Mouse (Mus musculus) brain, embryonic 18.5 days (tissue): Measurements from ENCODE around the gene Fry.
A peak's percentile ranks its signal among the peaks of the same experiment; 100 is the strongest.

Experiments
- DNase-seq: peaks from one replicate; pipeline ENCODE4 v3.0.0-alpha.2; 2012; ENCODE audit warnings: low read depth, low spot score

The Fry gene

DNA sequence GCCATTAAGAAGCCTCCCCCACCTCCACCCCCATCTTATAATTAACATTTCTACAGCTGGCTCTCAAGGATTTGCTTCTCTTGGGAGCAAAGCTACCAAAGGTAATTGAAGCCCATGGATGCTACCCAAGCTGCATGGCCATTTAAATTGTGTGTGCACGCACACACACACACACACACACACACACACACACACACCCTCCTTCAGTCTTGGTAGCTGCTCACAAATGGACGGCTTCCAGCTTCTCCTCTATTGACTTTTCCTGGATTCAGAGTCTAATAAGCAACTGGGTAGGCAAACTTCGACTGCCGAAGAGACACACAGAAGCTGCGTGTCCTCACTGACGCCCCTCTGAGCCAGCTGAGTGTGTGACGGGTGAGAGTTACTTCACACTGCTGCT is 11.7 kb downstream of the Fry start:
- no peak for DNase-seq

DNA sequence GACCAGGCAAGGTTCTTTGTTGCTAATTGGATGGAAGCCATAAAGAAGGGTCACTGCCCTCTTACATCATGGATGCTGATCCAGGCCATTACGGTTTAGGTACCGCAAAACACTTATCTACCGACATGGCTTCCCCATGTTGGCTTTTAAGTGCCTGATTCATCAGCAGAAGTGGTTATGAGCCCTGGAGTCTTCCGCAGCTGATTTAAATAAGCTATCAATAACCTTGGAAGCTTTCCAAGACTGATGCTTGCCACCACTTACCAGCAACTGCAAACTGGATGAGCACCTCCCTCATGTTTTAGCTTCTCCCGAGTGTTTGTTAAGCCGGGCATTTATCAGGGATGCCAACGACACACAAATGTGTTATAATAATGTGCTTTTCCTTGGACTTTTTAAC is 12.7 kb downstream of the Fry start:
- DNase-seq: no peak

DNA sequence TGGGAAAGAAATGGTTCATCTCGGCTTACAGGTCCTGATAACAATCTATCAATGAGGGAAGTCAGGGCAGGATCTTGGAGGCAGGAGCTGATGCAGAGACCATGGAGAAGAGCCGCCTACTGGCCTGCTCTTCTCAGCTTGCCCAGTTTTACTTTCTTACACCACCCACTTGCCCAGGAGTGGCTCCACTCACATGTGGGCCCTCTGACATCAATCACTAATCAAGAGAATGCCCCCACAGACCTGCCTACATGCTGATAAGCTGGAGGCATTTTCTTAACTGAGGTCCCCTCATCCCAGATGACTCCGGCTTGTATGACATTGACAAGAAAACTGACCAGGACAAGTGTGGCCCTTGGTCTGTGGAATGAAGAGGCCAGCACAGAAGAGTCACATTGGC is 16.2 kb downstream of the Fry start:
- DNase-seq: no peak

GRCm38 (mm10) chr5:150135529-150135928 is 17.1 kb downstream of the Fry start:
- DNase-seq: no peak

DNA sequence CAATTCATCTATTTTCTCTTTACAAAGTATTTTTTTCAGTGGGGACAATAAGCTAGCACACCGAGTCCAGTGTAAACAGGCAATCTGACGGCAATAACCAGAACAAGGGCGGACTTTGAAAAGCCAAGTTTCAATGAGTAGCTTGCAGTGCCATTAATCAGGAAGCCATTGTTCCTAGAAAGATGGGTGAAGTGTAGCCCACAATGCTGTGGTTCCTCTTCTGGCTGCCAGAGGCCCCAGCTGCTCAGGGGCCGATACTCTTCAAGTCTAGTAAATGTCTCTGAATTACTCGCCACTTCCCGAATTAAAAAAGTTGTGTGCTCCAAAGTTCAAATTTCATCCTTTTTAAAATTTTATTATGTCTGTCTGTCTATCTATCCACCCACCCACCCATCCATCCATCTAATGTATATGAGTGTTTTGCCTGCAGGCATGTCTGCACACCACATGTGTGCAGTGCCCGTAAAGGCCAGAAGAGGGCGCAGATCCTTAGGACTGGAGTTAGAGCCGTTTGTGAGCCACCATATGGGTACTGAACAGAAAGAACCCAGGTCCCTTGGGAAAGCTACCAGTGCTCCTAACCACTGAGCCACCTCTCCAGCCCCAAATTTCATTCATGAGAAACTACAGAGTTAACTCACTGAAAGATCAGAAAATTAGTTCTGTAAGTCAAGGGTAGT is 19.5 kb downstream of the Fry start:
- no peak for DNase-seq

DNA sequence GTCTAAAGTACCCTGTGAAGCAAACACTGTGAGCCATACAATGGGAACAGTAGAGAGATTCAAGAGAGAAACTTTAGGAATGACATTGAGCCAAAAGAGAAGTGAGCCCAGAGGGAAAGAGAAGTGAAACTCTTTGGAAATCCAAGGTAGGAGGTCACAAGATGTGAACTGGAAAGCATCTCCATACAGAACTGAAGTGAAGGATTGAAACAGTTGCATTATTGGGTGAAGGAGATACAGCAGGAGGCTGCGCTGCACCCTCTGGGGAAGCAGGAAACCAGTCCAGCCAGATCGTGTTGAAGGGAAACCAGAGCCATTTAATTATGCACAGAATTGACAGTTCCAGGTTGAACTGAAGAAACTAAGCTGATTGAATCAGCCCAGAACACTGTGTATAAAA is 22.1 kb downstream of the Fry start:
- no peak for DNase-seq

DNA sequence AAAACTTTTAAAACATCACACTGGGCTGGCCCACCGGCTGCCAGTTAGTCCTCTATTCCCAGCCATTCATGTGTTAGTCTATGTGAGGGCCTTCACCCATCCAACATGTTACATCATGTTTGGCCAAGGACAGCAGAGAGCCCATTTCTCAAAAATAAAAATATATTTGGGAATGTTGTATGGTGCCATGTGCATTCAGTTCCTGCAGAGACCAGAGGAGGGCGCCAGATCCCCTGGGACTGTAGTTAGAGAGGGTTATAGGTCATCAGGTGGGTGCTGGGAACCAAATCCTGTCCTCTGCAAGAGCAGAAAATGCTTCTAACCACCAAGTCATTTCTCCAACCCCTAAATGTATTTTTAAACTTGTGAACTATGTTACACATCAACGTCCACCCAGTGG is 27.5 kb downstream of the Fry start:
- no peak for DNase-seq

GRCm38 (mm10) chr5:150146612-150147011 is 28.2 kb downstream of the Fry start:
- DNase-seq: no peak

DNA sequence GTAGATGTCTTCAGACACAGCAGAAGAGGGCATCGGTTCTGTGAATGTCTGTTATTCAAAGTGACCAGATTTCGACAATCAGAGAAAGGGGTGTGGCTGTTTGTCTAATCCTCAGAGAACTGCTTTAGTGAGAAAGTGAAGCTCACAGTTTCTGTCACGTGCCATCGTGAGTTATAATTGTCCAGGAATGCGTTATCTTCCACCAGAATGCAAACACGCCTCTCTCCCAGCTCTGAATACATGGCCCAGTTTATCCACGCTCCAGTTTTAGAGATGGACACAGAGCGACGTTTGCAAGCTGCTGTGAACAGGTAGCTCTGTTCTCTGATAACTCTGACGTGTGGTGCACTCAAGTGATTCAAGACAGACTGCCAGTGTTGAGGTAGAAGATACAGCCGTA is 31.3 kb downstream of the Fry start:
- DNase-seq: no peak

DNA sequence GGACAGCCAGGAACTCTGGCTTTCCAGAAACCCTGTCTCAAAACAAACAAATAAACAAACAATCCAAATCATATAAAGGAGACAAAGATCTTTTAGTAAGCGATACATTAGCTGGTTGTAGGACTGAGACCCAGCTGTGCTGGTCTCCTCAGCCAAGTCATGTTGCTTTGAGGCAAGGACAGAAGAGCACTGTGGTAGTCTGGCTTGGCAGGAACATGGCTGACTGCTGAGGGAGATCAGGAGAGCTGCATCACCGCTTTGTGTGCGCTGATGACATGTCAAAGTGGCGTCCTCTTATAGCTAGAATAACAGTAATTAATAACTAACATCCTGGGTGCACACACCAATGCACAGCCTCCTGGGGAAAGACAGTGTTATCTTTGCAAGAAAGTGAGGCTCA is 32.5 kb downstream of the Fry start:
- DNase-seq: no peak

DNA sequence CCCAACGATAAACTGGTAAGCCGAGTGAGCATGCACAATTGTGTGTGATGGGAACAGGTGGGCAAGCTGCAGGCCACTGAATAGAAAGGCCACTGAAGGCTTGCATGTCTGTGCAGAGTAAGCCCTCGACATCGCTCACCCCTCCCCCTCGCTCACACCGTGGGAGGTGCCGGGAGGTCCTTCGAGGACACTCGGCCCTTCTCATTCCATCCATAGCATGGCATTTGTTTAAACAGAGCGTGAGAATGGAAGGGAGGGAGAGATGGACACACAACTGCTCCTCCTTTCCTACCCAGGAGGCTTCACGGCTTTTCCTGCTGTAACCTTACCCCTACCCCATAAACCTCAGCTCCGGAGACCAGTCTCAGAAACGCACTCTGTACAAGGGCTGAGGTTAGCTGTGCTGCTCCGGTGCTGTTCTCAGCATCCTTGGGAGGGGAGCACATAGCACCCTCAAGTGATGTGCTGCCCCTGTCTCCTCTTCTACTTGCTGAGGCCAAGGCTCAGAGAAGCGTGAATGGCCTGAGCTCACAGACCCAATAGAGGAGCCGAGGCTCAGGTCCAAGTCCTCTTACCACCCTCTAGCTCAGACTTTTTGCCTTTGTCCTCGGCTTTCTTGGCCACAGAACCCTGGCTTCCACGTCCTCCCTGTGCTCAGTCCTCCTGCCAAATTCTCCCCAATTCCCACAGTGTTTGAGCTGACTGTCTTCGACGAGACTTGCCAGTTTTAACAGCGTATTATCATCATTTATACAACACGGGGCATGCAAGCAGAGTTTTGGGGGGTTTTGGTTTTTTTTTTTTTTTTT is 33.8 kb downstream of the Fry start:
- peak; percentile 43 for DNase-seq

GRCm38 (mm10) chr5:150152880-150153281 is 34.4 kb downstream of the Fry start:
- no peak for DNase-seq

DNA sequence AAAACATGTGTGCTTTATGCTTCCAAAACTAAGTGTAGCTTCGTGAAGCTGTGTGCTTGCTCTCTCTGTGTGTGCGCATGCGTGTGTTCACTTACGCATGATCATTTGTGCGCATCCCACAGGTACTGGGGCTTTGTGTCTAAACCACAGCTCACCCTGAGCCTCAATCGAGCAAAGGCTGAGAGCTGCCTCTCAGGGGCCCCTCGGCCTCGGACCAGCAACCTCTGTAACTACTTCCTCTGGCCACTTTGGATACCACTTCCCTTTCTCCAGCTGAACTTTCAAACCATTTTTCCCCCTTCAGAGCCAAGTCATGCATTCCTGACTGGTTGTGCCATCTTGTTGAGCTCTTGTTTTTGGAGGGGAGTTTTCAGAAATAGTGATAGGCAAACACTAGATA is 36.9 kb downstream of the Fry start:
- no peak for DNase-seq

- peak; percentile 45 for DNase-seq
Observed at GRCm38 (mm10) chr5:150156063-150156786, 37.8 kb downstream of the Fry start.

DNA sequence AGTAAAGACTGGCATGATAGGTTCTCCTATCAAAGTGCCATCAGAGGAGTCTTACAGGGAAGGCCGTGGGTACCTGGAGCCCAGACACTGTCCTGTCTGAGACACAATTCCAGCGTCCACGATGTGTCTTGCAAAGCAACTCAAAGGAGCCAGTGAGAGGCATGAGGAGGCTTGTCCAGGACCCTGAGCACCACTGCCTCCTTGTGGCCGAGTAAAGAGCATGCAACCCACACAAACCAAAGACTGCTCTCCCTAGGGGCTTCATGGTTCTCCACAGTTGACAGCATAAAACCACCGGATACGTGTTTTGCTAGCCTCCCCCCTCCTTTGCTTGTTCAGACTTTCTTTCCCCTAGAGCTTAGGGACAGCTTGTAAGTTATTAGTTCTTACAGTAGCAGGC is 39.2 kb downstream of the Fry start:
- no peak for DNase-seq

- DNase-seq: no peak
Observed at GRCm38 (mm10) chr5:150159151-150159550, 40.7 kb downstream of the Fry start.

DNA sequence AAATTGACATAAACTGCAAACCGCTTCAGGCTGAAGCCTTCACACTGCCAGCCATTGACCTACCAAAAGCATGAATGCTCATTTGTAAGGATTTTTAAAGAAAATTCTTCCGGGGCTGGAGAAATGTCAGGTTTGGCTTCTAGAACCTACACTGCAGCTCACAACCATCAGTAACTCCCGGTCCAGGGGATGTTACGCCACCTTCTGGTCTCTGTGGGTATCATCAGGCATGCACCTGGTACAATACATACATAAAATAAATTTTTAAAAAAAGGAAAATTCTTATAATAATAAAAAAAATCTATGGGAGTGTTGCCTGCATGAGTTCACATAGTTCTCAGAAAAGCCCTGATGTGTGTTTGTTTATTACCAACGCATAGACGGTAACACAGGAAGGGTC is 42.7 kb downstream of the Fry start:
- no peak for DNase-seq

DNA sequence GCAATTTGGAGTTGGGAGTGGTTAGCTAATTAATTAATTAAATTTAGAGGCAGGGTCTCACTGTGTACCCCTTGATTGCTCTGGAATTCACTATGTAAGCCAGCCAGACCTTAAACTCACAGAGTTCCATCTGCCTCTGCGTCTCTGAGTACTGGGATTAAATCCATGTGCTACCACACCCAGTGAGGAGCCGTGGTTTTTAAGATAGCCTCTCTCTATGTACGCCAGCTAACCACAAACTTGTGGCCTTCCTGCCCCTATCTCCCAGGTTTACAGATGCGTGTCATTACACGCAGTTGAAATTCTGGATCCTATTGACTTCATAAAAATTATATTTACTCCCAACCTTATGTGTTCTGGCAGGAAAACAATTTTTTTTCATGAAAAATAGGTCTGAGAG is 43.5 kb downstream of the Fry start:
- no peak for DNase-seq

DNA sequence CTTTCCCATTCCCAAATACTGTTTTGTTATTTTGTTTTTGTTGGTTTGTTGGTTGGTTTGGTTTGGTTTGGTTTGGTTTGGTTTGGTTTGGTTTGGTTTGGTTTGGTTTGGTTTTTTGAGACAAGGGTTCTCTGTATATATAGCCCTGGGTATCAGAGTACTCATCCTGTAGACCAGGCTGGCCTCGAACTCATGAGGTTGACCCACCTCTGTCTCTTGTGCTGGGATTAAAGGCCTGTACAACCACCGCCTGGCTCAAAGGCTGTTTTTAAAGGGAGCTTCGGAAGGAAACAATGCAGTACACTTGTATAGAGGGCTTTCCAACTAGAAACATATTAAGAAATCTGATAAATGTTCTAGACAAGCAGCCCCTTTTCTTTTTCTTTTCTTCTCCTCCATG is 46.2 kb downstream of the Fry start:
- DNase-seq: no peak

DNA sequence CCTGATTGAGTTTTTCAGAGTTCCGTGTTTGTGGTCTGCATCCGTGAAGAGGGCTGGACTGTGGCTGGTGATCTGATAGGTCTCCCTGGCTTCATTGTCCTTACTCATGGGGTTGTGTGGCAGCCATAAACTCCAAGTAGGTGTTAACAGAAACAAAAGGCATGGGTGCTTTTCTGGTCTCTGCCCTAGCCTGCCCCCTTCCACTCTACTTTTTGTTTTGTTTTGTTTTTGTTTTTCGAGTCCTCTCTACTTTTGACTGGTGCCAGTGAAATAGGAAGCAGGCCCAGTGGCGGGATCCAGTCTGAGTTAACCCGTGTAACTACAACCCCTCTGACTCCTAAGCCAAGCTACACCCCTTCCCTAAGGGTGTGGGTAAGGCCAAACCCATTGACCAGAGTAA is 48.4 kb downstream of the Fry start:
- no peak for DNase-seq

DNA sequence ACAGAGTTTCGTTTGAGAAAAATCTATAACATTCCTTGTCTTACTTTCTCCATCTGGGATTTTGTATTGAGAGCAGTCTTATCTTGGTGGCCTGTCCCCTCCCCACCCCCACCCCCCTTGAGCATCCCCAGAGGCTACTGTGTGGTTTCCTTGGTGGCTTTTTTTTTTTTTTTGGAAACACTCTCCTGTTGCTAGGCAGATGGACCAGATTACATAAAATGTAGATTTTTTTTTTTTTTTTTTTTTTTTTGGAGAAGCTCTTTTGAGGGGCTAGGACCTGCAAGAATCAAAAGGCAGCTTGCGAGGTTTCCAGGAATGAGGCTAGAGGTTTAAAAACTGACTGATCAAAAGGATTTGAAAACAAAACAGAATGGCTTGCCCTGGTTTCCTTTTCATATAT is 48.8 kb downstream of the Fry start:
- DNase-seq: no peak

GRCm38 (mm10) chr5:150168712-150169111 is 50.3 kb downstream of the Fry start:
- peak; percentile 65 for DNase-seq

GRCm38 (mm10) chr5:150171562-150171961 is 53.1 kb downstream of the Fry start:
- no peak for DNase-seq
